Mouse (Mus musculus) lung, postnatal 4 days (tissue): ENCODE data around the gene Hs6st3.
"Not testable (repeated sequence)": the region's sequence is repeated elsewhere in the genome, so short reads cannot be mapped to it uniquely, and the experiment has no call there.

Experiments used
- DNase-seq, 2 experiments: peaks; one replicate each; pipeline ENCODE4 v3.0.0; 2021

Gene Hs6st3

GRCm38 (mm10) chr14:119452797-119453196, 314.7 kb downstream of the Hs6st3 start:
- DNase-seq: no peak

GRCm38 (mm10) chr14:119464308-119464707, 326.2 kb downstream of the Hs6st3 start:
- DNase-seq: no peak

- no peak for DNase-seq
Observed at GRCm38 (mm10) chr14:119464883-119465282, 326.7 kb downstream of the Hs6st3 start.

- no peak for DNase-seq
Observed at GRCm38 (mm10) chr14:119466899-119467588, 328.9 kb downstream of the Hs6st3 start.

- no peak for DNase-seq
Observed at GRCm38 (mm10) chr14:119476582-119476981, 338.4 kb downstream of the Hs6st3 start.

GRCm38 (mm10) chr14:119477836-119478235, 339.7 kb downstream of the Hs6st3 start:
- DNase-seq: no peak

GRCm38 (mm10) chr14:119488978-119489703, 351.0 kb downstream of the Hs6st3 start:
- DNase-seq: no peak

GRCm38 (mm10) chr14:119520632-119521031, 382.5 kb downstream of the Hs6st3 start:
- DNase-seq: peak; percentile 18 to 43

GRCm38 (mm10) chr14:119521056-119521455, 382.9 kb downstream of the Hs6st3 start:
- no peak for DNase-seq

GRCm38 (mm10) chr14:119532889-119533546, 394.9 kb downstream of the Hs6st3 start:
- DNase-seq: no peak

GRCm38 (mm10) chr14:119540505-119540904, 402.4 kb downstream of the Hs6st3 start:
- DNase-seq: no peak

GRCm38 (mm10) chr14:119544596-119544995, 406.5 kb downstream of the Hs6st3 start:
- DNase-seq: no peak

- no peak for DNase-seq
Observed at GRCm38 (mm10) chr14:119558356-119558755, 420.2 kb downstream of the Hs6st3 start.

- DNase-seq: no peak
Observed at GRCm38 (mm10) chr14:119582039-119582508, 443.9 kb downstream of the Hs6st3 start.

- no peak for DNase-seq
Observed at GRCm38 (mm10) chr14:119585069-119585468, 446.9 kb downstream of the Hs6st3 start.

- DNase-seq: not testable (repeated sequence)
Observed at GRCm38 (mm10) chr14:119587365-119587764, 449.2 kb downstream of the Hs6st3 start.

GRCm38 (mm10) chr14:119604327-119604726, 466.2 kb downstream of the Hs6st3 start:
- peak; percentile 19 to 44 for DNase-seq

- DNase-seq: no peak
Observed at GRCm38 (mm10) chr14:119612793-119613192, 474.7 kb downstream of the Hs6st3 start.

- DNase-seq: no peak
Observed at GRCm38 (mm10) chr14:119629127-119629526, 491.0 kb downstream of the Hs6st3 start.

- no peak for DNase-seq
Observed at GRCm38 (mm10) chr14:119633090-119633489, 494.9 kb downstream of the Hs6st3 start.

- DNase-seq: no peak
Observed at GRCm38 (mm10) chr14:119633626-119634025, 495.5 kb downstream of the Hs6st3 start.

GRCm38 (mm10) chr14:119642874-119643273, 504.7 kb downstream of the Hs6st3 start:
- no peak for DNase-seq

GRCm38 (mm10) chr14:119643840-119644239, 505.7 kb downstream of the Hs6st3 start:
- no peak for DNase-seq

- DNase-seq: no peak
Observed at GRCm38 (mm10) chr14:119656936-119657335, 518.8 kb downstream of the Hs6st3 start.
